Mouse (Mus musculus): ENCODE data around the gene Dlx1.

- TF ChIP-seq KAT2A (IDR thresholded peaks at IDR 0.05; ENCODE audit: insufficient replicate concordance, low read length) (no peak), EP300 (IDR thresholded peaks at IDR 0.05; ENCODE audit: low read length) (no peak), CTCF (conservative IDR thresholded peaks at IDR 0.05 in 1 of 2, IDR thresholded peaks at IDR 0.05 in 1 of 2; ENCODE audit: low read depth in 2 of 2, low read length in 2 of 2) (no peak), NELFE (IDR thresholded peaks at IDR 0.05; ENCODE audit: low read depth, low read length) (no peak), JUND (conservative IDR thresholded peaks at IDR 0.05; ENCODE audit: low read depth, low read length) (no peak), USF2 (conservative IDR thresholded peaks at IDR 0.05; ENCODE audit: low read depth, low read length) (no peak), POLR2A (IDR thresholded peaks at IDR 0.05; ENCODE audit: low read depth, low read length) (no peak), USF1 (IDR thresholded peaks at IDR 0.05; ENCODE audit: low read depth, low read length) (no peak), RCOR1 (conservative IDR thresholded peaks at IDR 0.05; ENCODE audit: low read depth, low read length) (no peak), MAFK (IDR thresholded peaks at IDR 0.05; ENCODE audit: insufficient replicate concordance, low read length) (no peak), E2F4 (IDR thresholded peaks at IDR 0.05; ENCODE audit: insufficient replicate concordance, low read depth, low read length) (no peak)
These were observed 4.5 kb upstream of the Dlx1 start for GRCm38 (mm10) chr2:71523431-71523830.
